Mouse (Mus musculus) hindbrain, embryonic 15.5 days (tissue): ENCODE measurements around the gene Sugct. TPM values are rescaled to one million over a fixed set of nuclear protein-coding genes. Genes with fewer than 3 reads are reported as not detected.
"Not testable (repeated sequence)": the region's sequence is repeated elsewhere in the genome, so short reads cannot be mapped to it uniquely, and the experiment has no call there.

ENCODE experiments used
- ATAC-seq: fragments of 200-750 bp; cut with Nextera tagmentation; 2 replicates; pipeline ENCODE4 v1.8.0; 2017; ENCODE audit warnings: low read depth, moderate number of reproducible peaks, moderate TSS enrichment; ENCODE audit not compliant: low FRiP score
- H3K27ac ChIP-seq: fragments of 300-500 bp; sonication (generic); replicated peaks from 2 replicates; pipeline ENCODE4 v1.5.1; 2015; ENCODE audit warnings: mild to moderate bottlenecking, inconsistent platforms
- H3K27me3 ChIP-seq: fragments of 300-500 bp; sonication (generic); 2 replicates; pipeline ENCODE4 v1.6.1; 2015; ENCODE audit warnings: control low read depth, inconsistent platforms
- H3K36me3 ChIP-seq: fragments of 300-500 bp; sonication (generic); 2 replicates; pipeline ENCODE4 v1.6.1; 2015; ENCODE audit warnings: control low read depth, inconsistent platforms
- H3K4me1 ChIP-seq: fragments of 300-500 bp; sonication (generic); replicated peaks from 2 replicates; pipeline ENCODE4 v1.6.1; 2015; ENCODE audit warnings: control low read depth, inconsistent platforms
- H3K4me2 ChIP-seq: fragments of 300-500 bp; sonication (generic); 2 replicates; pipeline ENCODE4 v1.6.1; 2015; ENCODE audit warnings: moderate library complexity, mild to moderate bottlenecking, inconsistent platforms
- H3K4me3 ChIP-seq: fragments of 300-500 bp; sonication (generic); 2 replicates; pipeline ENCODE4 v1.5.1; 2015; ENCODE audit warnings: mild to moderate bottlenecking, inconsistent platforms
- H3K9ac ChIP-seq: fragments of 300-500 bp; sonication (generic); 2 replicates; pipeline ENCODE4 v1.6.1; 2015; ENCODE audit warnings: inconsistent platforms
- H3K9me3 ChIP-seq: fragments of 300-500 bp; sonication (generic); 2 replicates; pipeline ENCODE4 v1.6.1; 2016; ENCODE audit warnings: control low read depth, inconsistent platforms
- WGBS: fragments of 180-500 bp; shearing (Covaris S2); methylation state at CpG from one replicate; pipeline ENCODE4 v1.1.7; 2015; 5-methylcytosine and 5-hydroxymethylcytosine counted together
- polyA plus RNA-seq: library from polyadenylated mRNA; unstranded; fragments of >200 nt; fragmentation: Nextera tagmentation; extraction: Ambion mirVana; gene quantifications from 2 replicates; pipeline ENCODE4 v1.2.1, GENCODE M21; 2015

The Sugct gene
- polyA plus RNA-seq, 1 experiment from 2014 or later: 2.6 TPM

GRCm38 (mm10) chr13:17585267-17585913 lies 110.0 kb downstream of the Sugct start:
- no peak for ATAC-seq
- no peak overlapping the region for H3K4me3 ChIP-seq
- H3K27me3 ChIP-seq: no peaks in the 10 kb centered on the region
- no peak overlapping the region for H3K9ac ChIP-seq
- no peak overlapping the region for H3K27ac ChIP-seq
- no peak overlapping the region for H3K4me2 ChIP-seq
- H3K9me3 ChIP-seq: no peaks in the 10 kb centered on the region
- 55% methylated on average over 3 of the region's 3 CpGs for WGBS
- no peaks in the 10 kb centered on the region for H3K4me1 ChIP-seq
- no peaks in the 10 kb centered on the region for H3K36me3 ChIP-seq

- Histone ChIP-seq H3K4me3 (no peak overlapping the region), H3K9ac (no peak overlapping the region), H3K27me3 (no peaks in the 10 kb centered on the region), H3K36me3 (no peaks in the 10 kb centered on the region), H3K27ac (no peak overlapping the region), H3K4me2 (no peak overlapping the region), H3K9me3 (no peaks in the 10 kb centered on the region), H3K4me1 (no peaks in the 10 kb centered on the region)
- 0 out of 2 replicates have a peak, but pooled peaks have one; percentile 56 for ATAC-seq
These were observed 110.5 kb downstream of the Sugct start for GRCm38 (mm10) chr13:17584804-17585203.

GRCm38 (mm10) chr13:17581684-17582083 lies 113.7 kb downstream of the Sugct start:
- no peak overlapping the region for H3K9ac ChIP-seq
- H3K27me3 ChIP-seq: no peaks in the 10 kb centered on the region
- no peak overlapping the region for H3K4me2 ChIP-seq
- H3K36me3 ChIP-seq: no peaks in the 10 kb centered on the region
- no peak for ATAC-seq
- H3K4me1 ChIP-seq: no peaks in the 10 kb centered on the region
- H3K27ac ChIP-seq: no peak overlapping the region
- H3K4me3 ChIP-seq: no peak overlapping the region
- WGBS: 31% methylated on average over 2 of the region's 2 CpGs
- H3K9me3 ChIP-seq: no peaks in the 10 kb centered on the region

DNA sequence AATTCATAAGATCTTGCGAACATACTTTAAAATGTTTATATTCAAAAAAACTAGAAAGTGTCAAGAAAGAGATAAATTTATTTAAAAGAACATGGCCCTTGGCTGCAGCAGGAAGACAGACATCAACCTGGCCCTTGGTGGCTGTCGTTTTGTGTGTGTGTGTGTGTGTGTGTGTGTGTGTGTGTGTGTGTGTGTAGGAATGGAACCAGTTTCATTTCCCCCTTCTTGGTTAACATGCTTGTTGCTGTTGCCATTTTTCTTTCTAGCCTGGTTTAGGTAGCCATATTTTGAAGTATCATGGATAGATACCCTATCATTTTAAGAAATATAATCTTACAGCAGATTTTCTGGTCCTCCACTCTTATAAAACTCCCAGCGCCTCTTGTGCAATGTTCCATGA lies 136.0 kb downstream of the Sugct start:
- Histone ChIP-seq H3K36me3 (no peaks in the 10 kb centered on the region), H3K4me3 (no peak overlapping the region), H3K9me3 (no peaks in the 10 kb centered on the region), H3K27me3 (no peaks in the 10 kb centered on the region), H3K27ac (no peak overlapping the region), H3K4me2 (no peak overlapping the region), H3K9ac (no peak overlapping the region), H3K4me1 (no peaks in the 10 kb centered on the region)
- WGBS: 89% methylated on average over 3 of the region's 3 CpGs
- ATAC-seq: no peak

GRCm38 (mm10) chr13:17536341-17536740 lies 159.0 kb downstream of the Sugct start:
- Histone ChIP-seq H3K4me2 (no peak overlapping the region), H3K27me3 (no peaks in the 10 kb centered on the region), H3K36me3 (no peaks in the 10 kb centered on the region), H3K9ac (no peak overlapping the region), H3K4me3 (no peak overlapping the region), H3K9me3 (no peaks in the 10 kb centered on the region), H3K27ac (no peak overlapping the region), H3K4me1 (no peaks in the 10 kb centered on the region)
- WGBS: 83% methylated on average over 1 of the region's 1 CpGs
- ATAC-seq: no peak

DNA sequence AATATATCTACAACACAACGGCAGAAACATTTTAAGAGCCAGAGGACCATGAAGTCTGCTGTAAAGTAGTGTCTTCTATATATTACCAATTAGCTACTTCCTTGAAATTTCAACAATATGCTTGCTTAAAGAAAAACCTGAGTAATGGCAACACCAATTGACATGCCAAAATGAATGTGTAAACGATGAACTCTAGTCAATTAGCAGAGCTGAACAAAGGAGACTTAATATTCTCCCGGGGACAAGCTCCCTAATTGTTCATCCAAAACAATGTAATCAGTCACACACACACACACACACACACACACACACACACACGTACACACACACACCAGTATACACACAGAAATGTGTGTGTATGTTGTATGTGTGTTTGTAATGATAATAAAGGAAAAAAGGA lies 160.5 kb downstream of the Sugct start:
- WGBS: 54% methylated on average over 4 of the region's 4 CpGs
- no peaks in the 10 kb centered on the region for H3K36me3 ChIP-seq
- no peak overlapping the region for H3K4me3 ChIP-seq
- ATAC-seq: no peak
- no peaks in the 10 kb centered on the region for H3K4me1 ChIP-seq
- no peak overlapping the region for H3K27ac ChIP-seq
- H3K9ac ChIP-seq: no peak overlapping the region
- no peak overlapping the region for H3K4me2 ChIP-seq
- no peaks in the 10 kb centered on the region for H3K9me3 ChIP-seq
- H3K27me3 ChIP-seq: no peaks in the 10 kb centered on the region

GRCm38 (mm10) chr13:17534469-17534868 lies 160.9 kb downstream of the Sugct start:
- H3K36me3 ChIP-seq: no peaks in the 10 kb centered on the region
- 74% methylated on average over 4 of the region's 4 CpGs for WGBS
- H3K27ac ChIP-seq: no peak overlapping the region
- H3K4me2 ChIP-seq: no peak overlapping the region
- no peaks in the 10 kb centered on the region for H3K9me3 ChIP-seq
- no peak overlapping the region for H3K9ac ChIP-seq
- H3K4me1 ChIP-seq: no peaks in the 10 kb centered on the region
- no peak for ATAC-seq
- no peak overlapping the region for H3K4me3 ChIP-seq
- H3K27me3 ChIP-seq: no peaks in the 10 kb centered on the region

DNA sequence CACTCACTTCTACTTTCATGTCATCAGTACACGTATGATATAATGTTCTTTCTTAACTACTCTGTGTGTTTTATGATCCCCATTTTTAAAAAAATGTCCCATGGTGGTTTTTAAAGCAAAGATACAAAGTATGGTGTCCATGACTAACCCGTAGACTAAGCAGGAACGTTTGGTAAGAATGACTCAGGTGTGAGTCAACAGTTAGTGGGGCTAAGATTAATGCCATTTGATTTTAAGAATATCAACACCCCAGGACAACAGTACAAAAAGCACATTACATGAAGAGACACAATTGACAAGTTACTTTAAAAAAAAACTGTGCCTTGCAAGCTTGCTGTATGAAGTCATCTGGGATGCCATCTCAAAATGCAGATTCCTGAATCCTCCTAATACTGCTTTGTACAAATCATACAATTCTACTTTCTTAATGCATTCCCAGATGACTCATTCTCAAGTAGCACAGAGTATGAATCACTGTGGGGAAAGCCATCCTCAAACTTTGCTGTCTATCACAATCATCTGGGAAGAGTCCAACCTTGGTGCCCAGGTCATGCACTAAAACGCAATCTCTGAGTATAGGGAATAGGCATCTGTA lies 184.1 kb downstream of the Sugct start:
- Histone ChIP-seq H3K27ac (no peak overlapping the region), H3K4me2 (no peak overlapping the region), H3K27me3 (no peaks in the 10 kb centered on the region), H3K4me1 (no peaks in the 10 kb centered on the region), H3K9me3 (no peaks in the 10 kb centered on the region), H3K9ac (no peak overlapping the region), H3K36me3 (no peaks in the 10 kb centered on the region), H3K4me3 (no peak overlapping the region)
- ATAC-seq: no peak
- 88% methylated on average over 4 of the region's 4 CpGs for WGBS

DNA sequence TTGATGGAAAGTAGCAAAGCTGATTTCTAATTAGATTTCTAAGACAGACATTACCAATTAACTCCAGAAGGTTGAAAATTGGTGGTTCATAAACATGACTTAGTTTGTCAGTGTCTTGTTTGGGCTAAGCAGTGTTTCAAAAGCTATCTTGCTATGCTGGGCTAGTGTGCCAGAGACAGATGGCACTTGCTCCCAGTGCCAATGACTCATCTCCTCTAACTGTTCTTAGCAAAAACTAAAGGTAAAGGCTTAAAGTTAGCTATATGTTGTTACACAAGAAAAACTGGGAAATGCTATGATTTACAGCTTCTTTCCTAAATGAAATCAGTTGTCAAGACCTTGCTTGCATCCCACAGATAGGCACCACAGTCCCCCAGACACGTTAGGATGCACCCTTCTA lies 200.4 kb downstream of the Sugct start:
- Histone ChIP-seq H3K9ac (no peak overlapping the region), H3K36me3 (no peaks in the 10 kb centered on the region), H3K4me3 (no peak overlapping the region), H3K27ac (no peak overlapping the region), H3K4me2 (no peak overlapping the region), H3K27me3 (no peaks in the 10 kb centered on the region), H3K9me3 (no peaks in the 10 kb centered on the region), H3K4me1 (no peaks in the 10 kb centered on the region)
- WGBS: 71% methylated on average over 1 of the region's 1 CpGs
- no peak for ATAC-seq

GRCm38 (mm10) chr13:17494056-17494574 lies 201.2 kb downstream of the Sugct start:
- H3K4me2 ChIP-seq: no peak overlapping the region
- WGBS: 89% methylated on average over 5 of the region's 5 CpGs
- no peaks in the 10 kb centered on the region for H3K36me3 ChIP-seq
- no peak for ATAC-seq
- H3K9ac ChIP-seq: no peak overlapping the region
- H3K27ac ChIP-seq: no peak overlapping the region
- H3K4me3 ChIP-seq: no peak overlapping the region
- no peaks in the 10 kb centered on the region for H3K27me3 ChIP-seq
- H3K9me3 ChIP-seq: no peaks in the 10 kb centered on the region
- no peaks in the 10 kb centered on the region for H3K4me1 ChIP-seq

- not testable (repeated sequence) for H3K9me3 ChIP-seq, H3K4me2 ChIP-seq, ATAC-seq, H3K9ac ChIP-seq, H3K27me3 ChIP-seq, H3K4me3 ChIP-seq, H3K4me1 ChIP-seq, H3K36me3 ChIP-seq, H3K27ac ChIP-seq
- 29% methylated on average over 1 of the region's 1 CpGs for WGBS
These were observed 237.4 kb downstream of the Sugct start for GRCm38 (mm10) chr13:17457981-17458380.

- H3K4me2 ChIP-seq: no peak overlapping the region
- peak; percentile 78 for ATAC-seq
- no peaks in the 10 kb centered on the region for H3K9me3 ChIP-seq
- H3K4me1 ChIP-seq: peaks cover 3% of the 10 kb centered on the region; the same call in 1 of the 2 replicates
- no peak overlapping the region for H3K9ac ChIP-seq
- no peak overlapping the region for H3K4me3 ChIP-seq
- 39% methylated on average over 7 of the region's 7 CpGs for WGBS
- no peaks in the 10 kb centered on the region for H3K36me3 ChIP-seq
- no peaks in the 10 kb centered on the region for H3K27me3 ChIP-seq
- H3K27ac ChIP-seq: no peak overlapping the region
These were observed 263.0 kb downstream of the Sugct start for GRCm38 (mm10) chr13:17432139-17432916.
